ENCODE assay signal across 8 mouse cellular contexts in the genomic region with DNA sequence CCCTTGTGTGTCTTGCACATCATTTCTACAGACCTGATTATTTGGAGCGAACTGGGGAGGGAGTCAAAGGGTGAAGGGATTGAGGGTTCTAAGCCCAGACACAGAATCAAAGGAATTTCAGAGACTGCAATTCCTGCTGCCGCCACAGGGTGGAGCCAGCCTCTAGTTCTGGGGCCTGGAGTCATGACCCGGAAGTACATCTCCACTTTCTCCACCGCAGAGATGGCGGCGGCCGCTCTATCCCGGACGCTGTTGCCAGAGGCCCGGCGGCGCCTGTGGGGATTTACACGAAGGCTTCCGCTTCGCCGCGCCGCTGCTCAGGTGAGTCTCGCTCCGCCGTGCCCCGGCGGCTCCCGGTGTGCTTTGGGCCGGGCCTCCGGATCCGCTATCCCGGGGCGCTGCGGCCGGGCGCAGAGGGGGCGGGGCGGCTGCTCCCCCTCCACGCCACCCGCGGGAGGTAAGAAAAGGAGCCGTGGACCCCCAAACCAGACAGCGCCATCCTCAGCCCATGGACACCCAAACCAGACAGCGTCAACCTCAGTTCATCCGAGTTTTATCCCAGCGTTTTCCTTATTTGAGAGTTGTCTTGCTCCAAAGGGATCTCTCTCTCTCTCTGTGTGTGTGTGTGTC. TPM values are rescaled to one million over a fixed set of nuclear protein-coding genes. Genes with fewer than 3 reads are reported as not detected.
DNase-seq lines count a peak whose midpoint lies in the region; ATAC-seq and TF ChIP-seq lines count a peak whose summit lies in the region.

A gene (plus strand): TSS at position 186 of the 630 bp plus-strand sequence.

- in situ Hi-C loops in Patski (cut with MboI; ENCODE audit: low pct_unique_long_range_greater_than_20kb) = loop anchor here (5.0 kb wide), 1 partner anchor 85 kb away; no protein-coding TSS in a partner anchor

- no peaks in the 10 kb centered on the region for H3K27me3 ChIP-seq in Patski
- H3K27me3 ChIP-seq in hindbrain, embryonic 14.5 days (ENCODE audit: control insufficient read depth, insufficient read depth, low read length) = no peaks in the 10 kb centered on the region

- peak within 1 kb of the TSS; percentile 60 for H3K4me3 ChIP-seq in hindbrain, embryonic 14.5 days (replicated peaks; ENCODE audit: low read length)

- WGBS in hindbrain, embryonic 14.5 days = under 1% methylated on average over 42 of the region's 42 CpGs

- no peaks in the 10 kb centered on the region for H3K9me3 ChIP-seq in hindbrain, embryonic 14.5 days (ENCODE audit: control insufficient read depth, low read length)

- peaks cover 35% of the 10 kb centered on the region for H3K36me3 ChIP-seq in hindbrain, embryonic 14.5 days (replicated peaks; ENCODE audit: control insufficient read depth, insufficient read depth)

- H3K4me1 ChIP-seq in hindbrain, embryonic 14.5 days (replicated peaks; ENCODE audit: control insufficient read depth, insufficient read depth, low read length) = peaks cover 20% of the 10 kb centered on the region

- peak within 1 kb of the TSS; percentile 83 for H3K27ac ChIP-seq in hindbrain, embryonic 14.5 days

- CTCF ChIA-PET in Patski (lab: Charles Lee) = interaction anchor here (1.0 to 1.8 kb wide), 5 partner anchors 8 to 96 kb away, joined by 3 to 7 read pairs (median 4); no protein-coding TSS in a partner anchor

- peak; percentile 66 for ATAC-seq in Patski
- peak; percentile 86 for ATAC-seq in hindbrain, embryonic 14.5 days (ENCODE audit: low FRiP score)

- H3K4me2 ChIP-seq in hindbrain, embryonic 14.5 days (replicated peaks) = peak within 1 kb of the TSS; percentile 83

- POLR2A ChIA-PET in Patski (lab: Charles Lee) = no interaction called here

- peak within 1 kb of the TSS; percentile 76 for H3K9ac ChIP-seq in hindbrain, embryonic 14.5 days

- DNase-seq in Patski (ENCODE audit: low read depth, low spot score) = no peak
- peak; percentile 93 to 95 for DNase-seq in cerebellum, postnatal 14 days
- DNase-seq in frontal cortex, postnatal 25 days (ENCODE audit: low spot score in 2 of 2) = peak; percentile 90 to 92
- peak; percentile 95 for DNase-seq in hindbrain, embryonic 14.5 days (ENCODE audit: low spot score)
- DNase-seq in layer of hippocampus, postnatal 36 days = peak; percentile 85 to 86
- DNase-seq in lung, postnatal 36 days = peak; percentile 94
- DNase-seq in retina, postnatal 1 day = peak; percentile 94
- DNase-seq in urinary bladder, adult 18-20 months (ENCODE audit: low spot score in 2 of 2) = peak; percentile 70 to 78

- TF ChIP-seq CTCF in Patski (IDR thresholded peaks at IDR 0.05) = peak; percentile 98

RNA-seq across cellular contexts. Expression of the gene that starts here (rescaled TPM):
- 178 TPM for polyA plus RNA-seq in Patski (2021)
- polyA plus RNA-seq in hindbrain, embryonic 14.5 days (2014; fragmentation: Nextera tagmentation; extraction: Ambion mirVana) = 74.8 and 82.5 TPM in 2 replicates
- total RNA-seq in layer of hippocampus, postnatal 36 days (2021) = 10 to 100 TPM; 72.3 to 78.0 TPM
